22 mouse cellular contexts compared by ENCODE assay signal in the genomic region with DNA sequence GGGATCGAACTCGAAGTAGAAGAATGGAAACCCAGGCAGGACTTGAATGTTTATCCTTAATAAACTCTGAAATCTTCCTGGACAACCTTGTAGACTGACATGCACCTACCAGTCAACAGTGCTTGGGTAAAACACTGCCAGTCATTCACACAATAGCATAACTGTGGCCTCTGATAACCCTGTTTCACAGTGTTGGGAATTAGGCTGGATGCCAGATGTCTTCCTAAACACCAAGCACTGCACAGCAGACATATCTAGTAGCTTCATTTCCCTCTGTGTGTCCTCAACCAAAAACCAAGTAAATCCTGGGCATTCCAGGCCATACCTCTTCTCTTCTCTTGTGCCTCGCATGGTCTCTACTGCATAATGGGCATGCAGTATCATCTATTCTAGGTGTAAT.
"Had no signal": no experiment of that assay in that cellular context is flagged by ENCODE, and none has a peak within 500 bp of the region (broad histone marks: within the 10 kb centered on the region; RNA-seq: fewer than 3 reads in every experiment).

No protein-coding gene starts in this region.

- H3K4me2 ChIP-seq: kidney, embryonic 15.5 days; limb, embryonic 12.5 days; limb, embryonic 15.5 days; liver, embryonic 11.5 days; lung, embryonic 14.5 days; midbrain, embryonic 12.5 days; neural tube, embryonic 12.5 days; neural tube, embryonic 15.5 days had no signal

- H3K9ac ChIP-seq: kidney, embryonic 15.5 days; limb, embryonic 12.5 days; limb, embryonic 15.5 days; liver, embryonic 14.5 days; liver, postnatal 0 days; lung, embryonic 14.5 days; midbrain, embryonic 12.5 days; neural tube, embryonic 12.5 days; neural tube, embryonic 15.5 days had no signal

- H3K27ac ChIP-seq: kidney, embryonic 15.5 days; limb, embryonic 12.5 days; limb, embryonic 15.5 days; liver, embryonic 14.5 days; macrophage; midbrain, embryonic 12.5 days; neural tube, embryonic 12.5 days; neural tube, embryonic 15.5 days; stomach, postnatal 0 days had no signal

- H3K36me3 ChIP-seq: kidney, embryonic 15.5 days; limb, embryonic 12.5 days; limb, embryonic 15.5 days; midbrain, embryonic 12.5 days; neural tube, embryonic 12.5 days; neural tube, embryonic 15.5 days had no signal

- H3K9me3 ChIP-seq: kidney, embryonic 15.5 days; limb, embryonic 12.5 days; limb, embryonic 15.5 days; midbrain, embryonic 12.5 days; neural tube, embryonic 12.5 days; neural tube, embryonic 15.5 days had no signal

- H3K27me3 ChIP-seq: limb, embryonic 12.5 days; limb, embryonic 15.5 days had no signal

- DNase-seq: kidney, adult 8-10 months; kidney, postnatal 10 days; kidney, postnatal 36 days; left cerebral cortex, postnatal 4 days; liver, postnatal 0 days; lung, embryonic 14.5 days; thymus, adult 2 months; thymus, postnatal 14 days; thymus, postnatal 4 days had no signal

- ATAC-seq: liver, postnatal 0 days; lung, postnatal 0 days; midbrain, embryonic 16.5 days had no signal

- H3K4me3 ChIP-seq: kidney, embryonic 15.5 days; limb, embryonic 12.5 days; limb, embryonic 15.5 days; midbrain, embryonic 12.5 days; myocyte; neural tube, embryonic 12.5 days; neural tube, embryonic 15.5 days had no signal
